Mouse (Mus musculus) olfactory bulb, adult 2 months (tissue): Measurements from ENCODE around the gene Fnbp4.

Source experiments
- CTCF ChIP-seq: fragments of 200-500 bp; IDR thresholded peaks from 2 replicates; pipeline ENCODE4 v1.5.1; 2012; ENCODE audit warnings: low read depth, mild to moderate bottlenecking, low read length, moderate library complexity; ENCODE audit not compliant: insufficient read depth
- POLR2A ChIP-seq: fragments of 200-500 bp; IDR thresholded peaks from 2 replicates; pipeline ENCODE4 v1.6.1; 2012; ENCODE audit warnings: mild to moderate bottlenecking, low read depth, low read length, moderate library complexity; ENCODE audit not compliant: insufficient read depth

DNA sequence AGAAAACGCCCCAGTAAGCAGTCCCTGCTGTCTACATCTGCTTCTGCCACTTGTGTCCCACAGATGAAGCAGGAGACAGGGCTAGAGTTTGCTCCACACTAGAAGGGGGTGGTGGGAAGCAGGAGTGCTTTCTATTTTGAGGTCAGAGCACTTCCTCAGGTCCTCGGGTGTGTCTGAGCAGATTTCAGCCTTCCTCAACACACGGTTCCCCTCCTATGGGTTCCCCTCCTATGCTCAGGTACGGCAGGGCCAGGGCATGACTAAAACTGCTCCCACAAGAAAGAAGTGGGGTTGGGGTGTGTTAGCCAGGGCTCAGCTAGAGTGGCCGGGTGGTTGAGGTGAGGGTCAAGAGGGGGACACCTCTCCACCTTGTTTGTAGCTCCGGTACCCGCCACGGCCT is 65.6 kb downstream of the Fnbp4 start:
- TF ChIP-seq CTCF: no peak
- TF ChIP-seq POLR2A: no peak
